Mouse (Mus musculus) heart, adult 2 months (tissue): ENCODE data around the gene Mdh1.
A peak's percentile ranks its signal among the peaks of the same experiment; 100 is the strongest.

Experiments
- CTCF ChIP-seq: fragments of 200-600 bp; IDR thresholded peaks from 2 replicates; pipeline ENCODE4 v1.8.1; 2022; ENCODE audit warnings: antibody characterized with exemption, mild to moderate bottlenecking, moderate library complexity
- POLR2A ChIP-seq: fragments of 200-500 bp; IDR thresholded peaks from 2 replicates; pipeline ENCODE4 v1.6.1; 2011; ENCODE audit warnings: mild to moderate bottlenecking, low read depth, low read length, control low read depth; ENCODE audit not compliant: insufficient read depth

- TF ChIP-seq CTCF (0 out of 2 replicates have a peak, but pooled peaks have one; percentile 3), POLR2A (peak; percentile 48; the same call in 1 of the 2 replicates)
These were observed 2.6 kb downstream of the Mdh1 start for GRCm38 (mm10) chr11:21569456-21570108.
